Mouse (Mus musculus) hindbrain, embryonic 16.5 days (tissue): ENCODE data around the gene Trip11. TPM values are rescaled to one million over a fixed set of nuclear protein-coding genes. Genes with fewer than 3 reads are reported as not detected.

Experiments
- ATAC-seq: fragments of 200-750 bp; cut with Nextera tagmentation; 2 replicates; pipeline ENCODE4 v1.8.0; 2017; ENCODE audit warnings: moderate TSS enrichment, moderate library complexity
- H3K27ac ChIP-seq: fragments of 300-500 bp; sonication (generic); 2 replicates; pipeline ENCODE4 v1.5.1; 2014; ENCODE audit warnings: low read depth, mild to moderate bottlenecking, control low read depth, low read length, moderate library complexity
- H3K27me3 ChIP-seq: fragments of 300-500 bp; sonication (generic); replicated peaks from 2 replicates; pipeline ENCODE4 v1.6.1; 2014; ENCODE audit warnings: low read length; ENCODE audit not compliant: control insufficient read depth, insufficient read depth
- H3K36me3 ChIP-seq: fragments of 300-500 bp; sonication (generic); 2 replicates; pipeline ENCODE4 v1.6.1; 2014; ENCODE audit warnings: mild to moderate bottlenecking, low read length, moderate library complexity, mixed read lengths; ENCODE audit not compliant: control insufficient read depth, insufficient read depth
- H3K4me1 ChIP-seq: fragments of 300-500 bp; sonication (generic); 2 replicates; pipeline ENCODE4 v1.6.1; 2014; ENCODE audit warnings: low read depth, low read length; ENCODE audit not compliant: control insufficient read depth, insufficient read depth
- H3K4me2 ChIP-seq: fragments of 300-500 bp; sonication (generic); 2 replicates; pipeline ENCODE4 v1.6.1; 2014; ENCODE audit warnings: mild to moderate bottlenecking, low read length, control low read depth, moderate library complexity
- H3K4me3 ChIP-seq: fragments of 300-500 bp; sonication (generic); 2 replicates; pipeline ENCODE4 v1.5.1; 2014; ENCODE audit warnings: mild to moderate bottlenecking, low read length, control low read depth, moderate library complexity
- H3K9ac ChIP-seq: fragments of 300-500 bp; sonication (generic); 2 replicates; pipeline ENCODE4 v1.6.1; 2014; ENCODE audit warnings: low read depth, mild to moderate bottlenecking, control low read depth, low read length, moderate library complexity
- H3K9me3 ChIP-seq: fragments of 300-500 bp; sonication (generic); 2 replicates; pipeline ENCODE4 v1.6.1; 2014; ENCODE audit warnings: mild to moderate bottlenecking, low read length, moderate library complexity; ENCODE audit not compliant: control insufficient read depth
- WGBS: fragments of 180-500 bp; shearing (Covaris S2); extraction: QIAGEN DNeasy Blood & Tissue Kit; methylation state at CpG from one replicate; pipeline ENCODE4 v1.1.7; 2014; 5-methylcytosine and 5-hydroxymethylcytosine counted together
- polyA plus RNA-seq: library from polyadenylated mRNA; unstranded; fragments of >200 nt; fragmentation: Nextera tagmentation; extraction: Ambion mirVana; gene quantifications from 2 replicates; pipeline ENCODE4 v1.2.1, GENCODE M21; 2015

Trip11 gene
- polyA plus RNA-seq, 1 experiment from 2014 or later = 21.8 TPM

GRCm38 (mm10) chr12:101876374-101876773, 36.7 kb downstream of the Trip11 start:
- Histone ChIP-seq H3K4me3 (no peak overlapping the region), H3K27ac (no peak overlapping the region), H3K9ac (no peak overlapping the region), H3K4me1 (no peaks in the 10 kb centered on the region), H3K9me3 (no peaks in the 10 kb centered on the region), H3K36me3 (peaks cover 2% of the 10 kb centered on the region; the same call in 1 of the 2 replicates), H3K27me3 (no peaks in the 10 kb centered on the region), H3K4me2 (no peak overlapping the region)
- 92% methylated on average over 2 of the region's 2 CpGs for WGBS
- ATAC-seq = no peak

- no peaks in the 10 kb centered on the region for H3K9me3 ChIP-seq
- no peak overlapping the region for H3K4me2 ChIP-seq
- no peaks in the 10 kb centered on the region for H3K4me1 ChIP-seq
- no peak overlapping the region for H3K27ac ChIP-seq
- no peak overlapping the region for H3K9ac ChIP-seq
- ATAC-seq = peak; percentile 50
- WGBS = 62% methylated on average over 1 of the region's 1 CpGs
- H3K27me3 ChIP-seq = no peaks in the 10 kb centered on the region
- peaks cover 2% of the 10 kb centered on the region; the same call in 1 of the 2 replicates for H3K36me3 ChIP-seq
- H3K4me3 ChIP-seq = no peak overlapping the region
These were observed 38.0 kb downstream of the Trip11 start for GRCm38 (mm10) chr12:101875107-101875506.

- H3K4me3 ChIP-seq = no peak overlapping the region
- H3K9me3 ChIP-seq = no peaks in the 10 kb centered on the region
- no peaks in the 10 kb centered on the region for H3K27me3 ChIP-seq
- H3K36me3 ChIP-seq = peaks cover 3% of the 10 kb centered on the region
- H3K27ac ChIP-seq = no peak overlapping the region
- WGBS = 84% methylated on average over 10 of the region's 10 CpGs
- H3K4me1 ChIP-seq = no peaks in the 10 kb centered on the region
- ATAC-seq = no peak
- no peak overlapping the region for H3K9ac ChIP-seq
- no peak overlapping the region for H3K4me2 ChIP-seq
These were observed 50.6 kb downstream of the Trip11 start for GRCm38 (mm10) chr12:101862286-101862964.

GRCm38 (mm10) chr12:101860256-101860655, 52.8 kb downstream of the Trip11 start:
- Histone ChIP-seq H3K9ac (no peak overlapping the region), H3K4me3 (no peak overlapping the region), H3K27me3 (no peaks in the 10 kb centered on the region), H3K27ac (no peak overlapping the region), H3K36me3 (no peaks in the 10 kb centered on the region; the same call in 1 of the 2 replicates), H3K9me3 (no peaks in the 10 kb centered on the region), H3K4me2 (no peak overlapping the region), H3K4me1 (no peaks in the 10 kb centered on the region)
- no peak for ATAC-seq
- 97% methylated on average over 1 of the region's 1 CpGs for WGBS

- Histone ChIP-seq H3K9me3 (no peaks in the 10 kb centered on the region), H3K4me1 (no peaks in the 10 kb centered on the region), H3K4me3 (no peak overlapping the region), H3K4me2 (no peak overlapping the region), H3K9ac (no peak overlapping the region), H3K27ac (no peak overlapping the region), H3K27me3 (no peaks in the 10 kb centered on the region), H3K36me3 (no peaks in the 10 kb centered on the region)
- 92% methylated on average over 5 of the region's 5 CpGs for WGBS
- no peak for ATAC-seq
These were observed 55.1 kb downstream of the Trip11 start for GRCm38 (mm10) chr12:101858011-101858410.

GRCm38 (mm10) chr12:101854336-101854735, 58.7 kb downstream of the Trip11 start:
- Histone ChIP-seq H3K36me3 (no peaks in the 10 kb centered on the region), H3K27me3 (no peaks in the 10 kb centered on the region), H3K9me3 (no peaks in the 10 kb centered on the region), H3K27ac (no peak overlapping the region), H3K4me2 (no peak overlapping the region), H3K9ac (no peak overlapping the region), H3K4me1 (no peaks in the 10 kb centered on the region), H3K4me3 (no peak overlapping the region)
- no peak for ATAC-seq
- WGBS = 96% methylated on average over 11 of the region's 11 CpGs

- Histone ChIP-seq H3K4me3 (no peak overlapping the region), H3K9ac (no peak overlapping the region), H3K27ac (no peak overlapping the region), H3K27me3 (no peaks in the 10 kb centered on the region), H3K9me3 (no peaks in the 10 kb centered on the region), H3K36me3 (no peaks in the 10 kb centered on the region), H3K4me2 (no peak overlapping the region), H3K4me1 (no peaks in the 10 kb centered on the region)
- WGBS = 85% methylated on average over 7 of the region's 7 CpGs
- ATAC-seq = no peak
These were observed 61.1 kb downstream of the Trip11 start for GRCm38 (mm10) chr12:101851846-101852564.

- 87% methylated on average over 9 of the region's 9 CpGs for WGBS
- ATAC-seq = no peak
These were observed 61.8 kb downstream of the Trip11 start for GRCm38 (mm10) chr12:101851314-101851713.

GRCm38 (mm10) chr12:101836546-101837274, 76.4 kb downstream of the Trip11 start:
- ATAC-seq = no peak
- Histone ChIP-seq H3K27me3 (no peaks in the 10 kb centered on the region), H3K27ac (no peak overlapping the region), H3K4me2 (no peak overlapping the region), H3K4me3 (no peak overlapping the region), H3K9me3 (no peaks in the 10 kb centered on the region), H3K4me1 (no peaks in the 10 kb centered on the region), H3K36me3 (peaks cover 13% of the 10 kb centered on the region), H3K9ac (no peak overlapping the region)
- WGBS = 88% methylated on average over 10 of the region's 10 CpGs

More at GRCm38 (mm10) chr12:101851314-101851713, 61.8 kb downstream of the Trip11 start:
- H3K4me3 ChIP-seq = no peak overlapping the region
- no peak overlapping the region for H3K27ac ChIP-seq
- H3K4me2 ChIP-seq = no peak overlapping the region
- H3K36me3 ChIP-seq = no peaks in the 10 kb centered on the region
- H3K27me3 ChIP-seq = no peaks in the 10 kb centered on the region
- no peak overlapping the region for H3K9ac ChIP-seq
- H3K4me1 ChIP-seq = no peaks in the 10 kb centered on the region
- H3K9me3 ChIP-seq = no peaks in the 10 kb centered on the region
